Mouse (Mus musculus) kidney, embryonic 16.5 days (tissue): ENCODE data around the gene Foxn3. TPM values are rescaled to one million over a fixed set of nuclear protein-coding genes. Genes with fewer than 3 reads are reported as not detected.

ENCODE experiments used
- ATAC-seq: fragments of 200-750 bp; cut with Nextera tagmentation; 2 replicates; pipeline ENCODE4 v1.8.0; 2017; ENCODE audit warnings: moderate TSS enrichment; ENCODE audit not compliant: low FRiP score, low TSS enrichment
- H3K27ac ChIP-seq: fragments of 300-500 bp; sonication (generic); 2 replicates; pipeline ENCODE4 v1.5.1; 2014; ENCODE audit warnings: low read length
- H3K27me3 ChIP-seq: fragments of 300-500 bp; sonication (generic); 2 replicates; pipeline ENCODE4 v1.6.1; 2014; ENCODE audit warnings: low read length, control low read depth, mixed read lengths; ENCODE audit not compliant: insufficient read depth
- H3K36me3 ChIP-seq: fragments of 300-500 bp; sonication (generic); 2 replicates; pipeline ENCODE4 v1.6.1; 2014; ENCODE audit warnings: low read length, control low read depth, mixed read lengths; ENCODE audit not compliant: insufficient read depth
- H3K4me1 ChIP-seq: fragments of 300-500 bp; sonication (generic); 2 replicates; pipeline ENCODE4 v1.6.1; 2014; ENCODE audit warnings: low read length, control low read depth, mixed read lengths; ENCODE audit not compliant: insufficient read depth
- H3K4me2 ChIP-seq: fragments of 300-500 bp; sonication (generic); replicated peaks from 2 replicates; pipeline ENCODE4 v1.6.1; 2014; ENCODE audit warnings: low read depth, low read length
- H3K4me3 ChIP-seq: fragments of 300-500 bp; sonication (generic); 2 replicates; pipeline ENCODE4 v1.5.1; 2014; ENCODE audit warnings: mild to moderate bottlenecking, low read length
- H3K9ac ChIP-seq: fragments of 300-500 bp; sonication (generic); replicated peaks from 2 replicates; pipeline ENCODE4 v1.6.1; 2014; ENCODE audit warnings: low read length
- H3K9me3 ChIP-seq: fragments of 300-500 bp; sonication (generic); 2 replicates; pipeline ENCODE4 v1.6.1; 2016; ENCODE audit warnings: low read length, control low read depth
- WGBS: fragments of 180-500 bp; shearing (Covaris S2); extraction: QIAGEN DNeasy Blood & Tissue Kit; methylation state at CpG from one replicate; pipeline ENCODE4 v1.1.7; 2014; 5-methylcytosine and 5-hydroxymethylcytosine counted together
- polyA plus RNA-seq: library from polyadenylated mRNA; unstranded; fragments of >200 nt; fragmentation: Nextera tagmentation; extraction: Ambion mirVana; gene quantifications from 2 replicates; pipeline ENCODE4 v1.2.1, GENCODE M21; 2015

Foxn3 gene
- polyA plus RNA-seq, 1 experiment from 2014 or later, result 54.0 TPM

DNA sequence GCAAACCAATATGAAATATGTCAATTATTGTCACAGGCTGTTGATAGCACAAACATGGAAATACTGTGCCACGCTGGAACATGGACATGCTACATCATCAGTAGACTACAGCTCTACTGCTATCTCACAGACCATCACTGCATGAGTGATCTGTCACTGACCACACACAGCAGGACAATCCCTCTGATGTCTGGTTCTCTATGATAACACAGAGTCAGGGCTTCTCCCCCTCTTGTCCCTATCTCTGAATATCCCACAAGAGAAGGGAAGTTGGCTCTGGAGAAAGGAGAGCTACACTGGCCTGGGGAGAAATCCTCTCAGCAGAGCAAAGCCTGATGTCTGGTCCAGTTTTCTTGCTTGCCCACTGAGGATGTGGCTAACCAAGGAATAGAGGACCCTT lies 288.8 kb downstream of the Foxn3 start:
- Histone ChIP-seq H3K27me3 (no peaks in the 10 kb centered on the region), H3K4me3 (no peak overlapping the region), H3K9me3 (0 out of 2 replicates have a peak, but pooled peaks cover 2% of the 10 kb centered on the region), H3K9ac (no peak overlapping the region), H3K4me1 (no peaks in the 10 kb centered on the region), H3K4me2 (no peak overlapping the region), H3K36me3 (no peaks in the 10 kb centered on the region), H3K27ac (no peak overlapping the region)
- no peak for ATAC-seq
- 95% methylated on average over 1 of the region's 1 CpGs for WGBS

DNA sequence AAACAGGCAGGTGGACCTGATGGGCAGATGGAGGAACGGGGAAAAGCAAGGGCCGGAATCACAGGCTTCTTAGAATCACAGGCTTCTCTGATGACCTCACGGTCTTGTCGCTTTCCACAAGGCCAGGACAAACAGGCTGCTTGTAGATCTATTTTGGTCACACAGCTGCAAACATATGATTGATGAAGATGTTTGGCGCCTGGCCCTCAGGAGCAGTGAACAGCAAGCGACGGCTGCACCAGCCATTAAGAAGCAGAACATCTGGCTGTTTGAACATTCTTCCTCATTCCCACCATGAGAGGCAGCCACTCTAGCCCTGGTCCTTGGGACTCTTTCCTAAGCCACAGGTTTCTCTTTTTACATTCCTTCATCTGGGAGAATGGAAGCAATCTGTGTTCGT lies 294.0 kb downstream of the Foxn3 start:
- H3K27me3 ChIP-seq, result no peaks in the 10 kb centered on the region
- ATAC-seq, result peak; percentile 61; the same call in 1 of the 2 replicates
- WGBS, result 60% methylated on average over 8 of the region's 8 CpGs

DNA sequence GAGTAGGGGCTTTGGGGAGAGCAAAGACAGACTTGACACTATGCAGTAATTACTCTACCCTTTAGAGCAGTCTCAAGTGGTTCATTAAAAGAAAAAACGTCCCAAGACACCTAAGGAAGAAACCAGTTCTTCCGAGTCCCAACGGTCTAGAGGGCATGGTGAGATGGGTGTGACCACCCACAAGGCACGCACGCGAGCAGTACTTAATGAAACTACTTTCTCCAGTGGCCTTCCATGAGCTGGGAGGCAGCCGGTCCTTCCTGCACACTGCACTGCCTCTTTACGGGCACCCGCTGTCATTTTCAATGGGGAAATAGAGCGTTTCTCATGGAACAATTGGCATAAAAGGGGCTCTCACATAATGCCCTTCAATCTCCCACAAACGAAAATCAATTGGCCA lies 294.4 kb downstream of the Foxn3 start:
- H3K4me3 ChIP-seq, result no peak overlapping the region
- no peak overlapping the region for H3K9ac ChIP-seq
- WGBS, result 85% methylated on average over 11 of the region's 11 CpGs
- no peaks in the 10 kb centered on the region for H3K27me3 ChIP-seq
- no peak overlapping the region for H3K27ac ChIP-seq
- no peaks in the 10 kb centered on the region for H3K9me3 ChIP-seq
- 0 out of 2 replicates have a peak, but pooled peaks cover 3% of the 10 kb centered on the region for H3K4me1 ChIP-seq
- ATAC-seq, result no peak
- 0 out of 2 replicates have a peak, but pooled peaks cover 3% of the 10 kb centered on the region for H3K36me3 ChIP-seq
- no peak overlapping the region for H3K4me2 ChIP-seq

More for the DNA sequence above, 294.0 kb downstream of the Foxn3 start:
- Histone ChIP-seq H3K4me1 (0 out of 2 replicates have a peak, but pooled peaks cover 3% of the 10 kb centered on the region), H3K9me3 (no peaks in the 10 kb centered on the region), H3K9ac (no peak overlapping the region), H3K36me3 (0 out of 2 replicates have a peak, but pooled peaks cover 3% of the 10 kb centered on the region), H3K27ac (no peak overlapping the region), H3K4me3 (no peak overlapping the region), H3K4me2 (no peak overlapping the region)

GRCm38 (mm10) chr12:99267732-99268131 lies 295.6 kb downstream of the Foxn3 start:
- Histone ChIP-seq H3K27ac (no peak overlapping the region), H3K9me3 (no peaks in the 10 kb centered on the region), H3K4me3 (no peak overlapping the region), H3K4me2 (no peak overlapping the region), H3K36me3 (0 out of 2 replicates have a peak, but pooled peaks cover 3% of the 10 kb centered on the region), H3K4me1 (0 out of 2 replicates have a peak, but pooled peaks cover 3% of the 10 kb centered on the region), H3K9ac (no peak overlapping the region), H3K27me3 (no peaks in the 10 kb centered on the region)
- no peak for ATAC-seq
- WGBS, result 69% methylated on average over 11 of the region's 11 CpGs

DNA sequence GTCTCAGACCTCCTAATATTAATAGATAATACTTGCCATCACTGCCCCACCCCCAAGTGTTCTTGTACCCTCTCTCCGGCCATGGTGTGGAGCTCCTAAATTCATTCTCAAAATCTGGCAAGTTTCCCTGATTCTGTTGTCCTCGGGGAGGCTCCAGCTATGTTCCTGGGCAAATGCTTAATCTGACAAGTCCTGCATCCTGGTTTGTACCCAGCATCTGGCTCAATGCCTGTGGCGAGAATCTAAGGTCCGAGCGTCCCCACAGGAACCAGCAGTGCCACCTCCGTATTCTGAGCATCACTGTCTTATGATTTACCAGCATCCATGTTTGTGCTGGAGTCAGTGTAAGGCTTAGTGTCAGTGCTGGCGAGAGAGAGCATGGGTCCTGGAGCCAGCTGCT lies 296.9 kb downstream of the Foxn3 start:
- Histone ChIP-seq H3K4me1 (0 out of 2 replicates have a peak, but pooled peaks cover 6% of the 10 kb centered on the region), H3K27me3 (no peaks in the 10 kb centered on the region), H3K9me3 (no peaks in the 10 kb centered on the region), H3K27ac (no peak overlapping the region), H3K36me3 (0 out of 2 replicates have a peak, but pooled peaks cover 3% of the 10 kb centered on the region), H3K4me2 (no peak overlapping the region), H3K9ac (no peak overlapping the region), H3K4me3 (no peak overlapping the region)
- 88% methylated on average over 7 of the region's 7 CpGs for WGBS
- ATAC-seq, result no peak

DNA sequence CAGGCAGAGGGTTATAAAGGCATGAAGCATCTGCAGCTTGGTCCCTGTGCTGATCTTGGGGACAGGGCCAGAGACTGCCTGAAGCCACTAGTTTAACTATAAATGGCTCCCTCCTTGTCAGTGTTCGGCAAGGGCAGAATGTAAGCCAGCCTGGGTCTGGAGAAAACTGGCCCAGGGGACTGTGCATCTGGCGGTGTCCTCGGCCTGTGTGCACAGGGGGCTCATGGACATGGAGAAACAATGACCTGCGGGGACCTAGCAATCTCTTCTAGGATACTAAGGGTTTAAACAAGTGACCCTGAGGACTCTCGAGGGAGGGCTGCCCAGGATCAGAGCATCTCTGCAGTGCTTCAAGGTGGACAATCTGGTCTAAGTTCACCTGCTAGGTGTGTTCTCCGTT lies 297.6 kb downstream of the Foxn3 start:
- peaks cover 9% of the 10 kb centered on the region for H3K4me1 ChIP-seq
- 92% methylated on average over 6 of the region's 6 CpGs for WGBS
- no peak for ATAC-seq
- H3K36me3 ChIP-seq, result 0 out of 2 replicates have a peak, but pooled peaks cover 3% of the 10 kb centered on the region
- no peak overlapping the region for H3K4me3 ChIP-seq
- no peak overlapping the region for H3K4me2 ChIP-seq
- no peak overlapping the region for H3K27ac ChIP-seq
- H3K9ac ChIP-seq, result no peak overlapping the region
- no peaks in the 10 kb centered on the region for H3K9me3 ChIP-seq
- no peaks in the 10 kb centered on the region for H3K27me3 ChIP-seq

DNA sequence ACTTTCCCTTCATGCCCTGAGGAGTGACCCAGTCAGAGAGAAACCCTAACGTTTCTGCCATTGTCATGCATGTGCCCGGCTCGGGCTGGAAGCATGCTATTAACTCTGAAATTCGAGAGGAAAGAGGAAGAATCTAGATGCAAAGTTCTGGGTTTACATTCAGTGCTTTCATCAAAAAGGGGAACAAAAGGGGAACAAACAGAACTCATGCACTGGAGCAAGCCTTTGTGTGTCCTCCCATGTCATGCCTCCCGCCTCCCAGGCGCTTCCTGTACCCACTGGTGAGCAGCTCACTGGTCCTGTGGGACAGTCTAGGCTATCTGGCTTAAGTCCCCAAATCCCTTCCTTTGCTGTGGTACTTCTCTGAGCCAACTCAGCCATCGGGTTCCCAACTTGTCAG lies 299.0 kb downstream of the Foxn3 start:
- no peaks in the 10 kb centered on the region for H3K9me3 ChIP-seq
- H3K27ac ChIP-seq, result no peak overlapping the region
- peaks cover 22% of the 10 kb centered on the region for H3K4me1 ChIP-seq
- H3K36me3 ChIP-seq, result 0 out of 2 replicates have a peak, but pooled peaks cover 3% of the 10 kb centered on the region
- H3K9ac ChIP-seq, result no peak overlapping the region
- WGBS, result 68% methylated on average over 7 of the region's 7 CpGs
- no peak overlapping the region for H3K4me3 ChIP-seq
- no peaks in the 10 kb centered on the region for H3K27me3 ChIP-seq
- H3K4me2 ChIP-seq, result no peak overlapping the region
- no peak for ATAC-seq

DNA sequence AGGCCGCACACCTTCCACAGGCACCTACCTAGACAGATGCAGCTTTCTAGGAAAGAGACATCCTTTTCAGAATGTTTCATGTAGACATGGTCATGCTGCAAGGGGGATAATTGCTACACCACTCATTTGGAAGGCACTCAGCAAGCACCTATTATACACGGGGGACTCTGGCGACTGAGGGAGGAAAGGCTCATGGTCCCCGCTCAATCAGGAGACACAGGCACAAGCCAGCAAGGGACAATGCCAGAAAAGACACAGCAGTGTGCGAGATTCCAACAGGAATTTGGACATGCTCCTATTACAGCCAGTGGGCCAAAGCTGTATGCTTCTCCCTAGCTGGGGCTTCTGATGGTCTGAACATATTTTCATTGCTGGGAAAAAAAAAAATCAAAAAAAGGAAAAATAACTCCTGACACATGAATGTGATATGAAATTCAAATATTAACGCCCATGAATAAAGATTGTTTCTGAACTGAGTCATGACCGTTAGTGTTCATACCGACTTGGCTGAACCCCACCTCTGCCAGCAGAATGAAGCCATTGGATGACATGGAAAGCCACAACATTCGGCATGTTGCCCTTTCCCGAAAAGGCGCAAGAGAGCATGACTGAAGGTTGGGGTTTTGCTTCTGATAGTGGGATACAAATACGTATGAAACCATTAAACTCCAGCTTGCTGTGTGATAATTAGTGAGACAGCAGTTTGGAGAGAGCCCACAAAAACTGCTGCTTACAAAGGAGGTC lies 299.6 kb downstream of the Foxn3 start:
- Histone ChIP-seq H3K4me2 (no peak overlapping the region), H3K9me3 (no peaks in the 10 kb centered on the region), H3K9ac (no peak overlapping the region), H3K4me1 (peaks cover 20% of the 10 kb centered on the region), H3K27me3 (no peaks in the 10 kb centered on the region), H3K36me3 (0 out of 2 replicates have a peak, but pooled peaks cover 3% of the 10 kb centered on the region), H3K4me3 (no peak overlapping the region), H3K27ac (no peak overlapping the region)
- WGBS, result 90% methylated on average over 12 of the region's 12 CpGs
- no peak for ATAC-seq

GRCm38 (mm10) chr12:99262840-99263239 lies 300.5 kb downstream of the Foxn3 start:
- H3K27me3 ChIP-seq, result no peaks in the 10 kb centered on the region
- H3K36me3 ChIP-seq, result 0 out of 2 replicates have a peak, but pooled peaks cover 3% of the 10 kb centered on the region
- ATAC-seq, result no peak
- no peak overlapping the region for H3K9ac ChIP-seq
- H3K4me3 ChIP-seq, result no peak overlapping the region
- 71% methylated on average over 1 of the region's 1 CpGs for WGBS
- no peak overlapping the region for H3K4me2 ChIP-seq
- H3K9me3 ChIP-seq, result no peaks in the 10 kb centered on the region
- peaks cover 26% of the 10 kb centered on the region for H3K4me1 ChIP-seq
- H3K27ac ChIP-seq, result no peak overlapping the region

DNA sequence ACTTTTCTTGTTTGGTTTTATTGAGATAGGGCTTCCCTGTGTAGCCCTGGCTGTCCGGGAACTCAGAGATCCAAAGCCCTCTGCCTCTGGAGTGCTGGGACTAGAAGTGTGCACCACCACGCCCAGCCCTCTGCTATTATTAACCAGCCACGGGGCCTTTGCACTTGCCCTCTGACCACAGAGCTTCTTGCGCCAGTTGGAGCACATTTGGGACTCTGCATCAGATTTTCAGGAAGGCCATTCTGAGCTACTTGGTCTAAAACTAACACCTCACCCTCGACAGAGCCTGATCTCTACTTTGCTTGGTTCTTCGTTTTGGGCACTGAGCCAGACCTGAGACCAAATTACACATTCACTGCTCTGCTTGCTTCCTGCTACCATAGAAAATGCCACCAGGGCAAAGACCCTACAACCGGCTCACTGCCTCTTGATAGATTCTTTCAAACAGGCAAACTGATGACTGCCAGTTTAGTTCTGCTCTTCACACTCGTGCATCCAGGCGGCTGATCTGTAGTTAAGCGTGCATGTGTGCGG lies 301.2 kb downstream of the Foxn3 start:
- no peaks in the 10 kb centered on the region for H3K27me3 ChIP-seq
- 81% methylated on average over 11 of the region's 11 CpGs for WGBS
- H3K27ac ChIP-seq, result no peak overlapping the region
- no peaks in the 10 kb centered on the region for H3K9me3 ChIP-seq
- H3K4me3 ChIP-seq, result no peak overlapping the region
- peaks cover 31% of the 10 kb centered on the region for H3K4me1 ChIP-seq
- no peak for ATAC-seq
- H3K4me2 ChIP-seq, result no peak overlapping the region
- no peak overlapping the region for H3K9ac ChIP-seq
- 0 out of 2 replicates have a peak, but pooled peaks cover 3% of the 10 kb centered on the region for H3K36me3 ChIP-seq
